Mouse (Mus musculus) erythroblast, embryonic 14.5 days (primary cell): ENCODE measurements around the gene Alpk1.

ENCODE experiments used
- GATA1 ChIP-seq: IDR thresholded peaks from 2 replicates; pipeline ENCODE4 v1.6.1; 2012; ENCODE audit warnings: low read length, inconsistent platforms, mixed read lengths
- TAL1 ChIP-seq: IDR thresholded peaks from 3 replicates; pipeline ENCODE4 v1.6.1; 2012; ENCODE audit warnings: low read length, inconsistent platforms, mixed read lengths

DNA sequence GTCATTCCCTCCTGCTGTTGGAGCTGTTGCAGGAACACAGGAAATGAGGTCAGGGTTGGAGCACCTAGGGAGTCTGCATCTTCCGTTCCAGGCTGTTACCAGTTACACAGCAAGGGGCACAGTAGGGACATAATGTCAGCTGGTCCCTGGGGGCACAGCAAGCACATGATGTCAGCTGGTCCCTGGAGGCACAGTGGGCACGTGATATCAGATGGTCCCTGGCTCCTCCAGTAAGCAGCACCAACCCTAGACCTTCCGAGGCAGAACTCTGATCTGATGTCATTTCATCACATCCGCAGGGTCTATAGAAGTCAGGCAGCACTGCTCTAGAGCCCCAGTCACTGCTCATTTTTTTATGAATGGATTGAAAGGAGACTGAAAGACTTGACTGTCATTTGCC is 89.1 kb downstream of the Alpk1 start:
- no peak for TF ChIP-seq TAL1
- no peak for TF ChIP-seq GATA1
